ENCODE assay signal across 14 mouse cellular contexts in genomic region chr6:38364121-38364520, GRCm38 (mm10).
"Had no signal": no experiment of that assay in that cellular context is flagged by ENCODE, and none has a peak within 500 bp of the region (broad histone marks: within the 10 kb centered on the region; RNA-seq: fewer than 3 reads in every experiment).

No protein-coding gene starts in this region.

- H3K9ac ChIP-seq: liver, embryonic 13.5 days; midbrain, embryonic 13.5 days; stomach, embryonic 15.5 days had no signal

- H3K36me3 ChIP-seq: liver, embryonic 13.5 days; midbrain, embryonic 13.5 days; stomach, embryonic 15.5 days had no signal

- H3K4me1 ChIP-seq: midbrain, embryonic 13.5 days; stomach, embryonic 15.5 days had no signal

- H3K27ac ChIP-seq: kidney, postnatal 0 days; layer of hippocampus, adult 2 months; liver, embryonic 13.5 days; macrophage; midbrain, embryonic 13.5 days; stomach, embryonic 15.5 days had no signal

- H3K4me2 ChIP-seq: liver, embryonic 13.5 days; midbrain, embryonic 13.5 days; stomach, embryonic 15.5 days had no signal

- H3K9me3 ChIP-seq: liver, embryonic 13.5 days; midbrain, embryonic 13.5 days; stomach, embryonic 15.5 days had no signal

- ATAC-seq: midbrain, embryonic 13.5 days had no signal

- DNase-seq: kidney, postnatal 25 days; layer of hippocampus, adult 9-11 months; liver, embryonic 13.5 days; lung, adult 2 months; lung, postnatal 14 days; right cerebral cortex, postnatal 25 days; spleen, adult 18-20 months; thymus, adult 18-20 months; thymus, postnatal 36 days had no signal

- H3K4me3 ChIP-seq: layer of hippocampus, adult 2 months; liver, embryonic 13.5 days; midbrain, embryonic 13.5 days; stomach, embryonic 15.5 days had no signal

- H3K27me3 ChIP-seq: liver, embryonic 13.5 days; midbrain, embryonic 13.5 days; stomach, embryonic 15.5 days had no signal
